Mouse (Mus musculus) kidney, postnatal 0 days (tissue): ENCODE measurements around the gene Slc22a1. TPM values are rescaled to one million over a fixed set of nuclear protein-coding genes. Genes with fewer than 3 reads are reported as not detected.
A peak's percentile ranks its signal among the peaks of the same experiment; 100 is the strongest.

ENCODE experiments used
- ATAC-seq: fragments of 200-750 bp; cut with Nextera tagmentation; replicated peaks from 2 replicates; pipeline ENCODE4 v1.8.0; 2017; ENCODE audit warnings: low read depth, moderate number of reproducible peaks, moderate TSS enrichment, moderate library complexity; ENCODE audit not compliant: low FRiP score
- DNase-seq: peaks from one replicate; pipeline ENCODE4 v3.0.0-alpha.2; 2016; ENCODE audit warnings: low spot score
- H3K27ac ChIP-seq: fragments of 300-500 bp; sonication (generic); 2 replicates; pipeline ENCODE4 v1.5.1; 2014; ENCODE audit warnings: mild to moderate bottlenecking
- H3K27me3 ChIP-seq: fragments of 300-500 bp; sonication (generic); 2 replicates; pipeline ENCODE4 v1.6.1; 2014; ENCODE audit warnings: low read length, mixed read lengths; ENCODE audit not compliant: insufficient read depth
- H3K36me3 ChIP-seq: fragments of 300-500 bp; sonication (generic); 2 replicates; pipeline ENCODE4 v1.6.1; 2014; ENCODE audit warnings: low read length, mixed read lengths; ENCODE audit not compliant: insufficient read depth
- H3K4me1 ChIP-seq: fragments of 300-500 bp; sonication (generic); replicated peaks from 2 replicates; pipeline ENCODE4 v1.6.1; 2014; ENCODE audit warnings: antibody characterized with exemption, low read length, mixed read lengths; ENCODE audit not compliant: insufficient read depth
- H3K4me2 ChIP-seq: fragments of 300-500 bp; sonication (generic); 2 replicates; pipeline ENCODE4 v1.6.1; 2014; ENCODE audit warnings: mild to moderate bottlenecking, low read length, moderate library complexity, mixed read lengths
- H3K4me3 ChIP-seq: fragments of 300-500 bp; sonication (generic); replicated peaks from 2 replicates; pipeline ENCODE4 v1.5.1; 2014; ENCODE audit warnings: low read depth, low read length
- H3K9ac ChIP-seq: fragments of 300-500 bp; sonication (generic); 2 replicates; pipeline ENCODE4 v1.6.1; 2014; ENCODE audit warnings: low read depth, low read length
- H3K9me3 ChIP-seq: fragments of 300-500 bp; sonication (generic); replicated peaks from 2 replicates; pipeline ENCODE4 v1.6.1; 2016; ENCODE audit warnings: low read length, inconsistent platforms, mixed read lengths
- CTCF ChIP-seq: IDR thresholded peaks from 2 replicates; pipeline ENCODE4 v1.5.1; 2016; ENCODE audit warnings: antibody characterized with exemption, low read depth, mild to moderate bottlenecking, moderate library complexity
- WGBS: fragments of 180-500 bp; shearing (Covaris S2); extraction: QIAGEN DNeasy Blood & Tissue Kit; methylation state at CpG from one replicate; pipeline ENCODE4 v1.1.7; 2014; 5-methylcytosine and 5-hydroxymethylcytosine counted together
- polyA plus RNA-seq: library from polyadenylated mRNA; unstranded; fragments of >200 nt; fragmentation: Nextera tagmentation; extraction: Ambion mirVana; gene quantifications from 2 replicates; pipeline ENCODE4 v1.2.1, GENCODE M21; 2015

Slc22a1 gene
- polyA plus RNA-seq, 1 experiment from 2014 or later, result 57.4 TPM

DNA sequence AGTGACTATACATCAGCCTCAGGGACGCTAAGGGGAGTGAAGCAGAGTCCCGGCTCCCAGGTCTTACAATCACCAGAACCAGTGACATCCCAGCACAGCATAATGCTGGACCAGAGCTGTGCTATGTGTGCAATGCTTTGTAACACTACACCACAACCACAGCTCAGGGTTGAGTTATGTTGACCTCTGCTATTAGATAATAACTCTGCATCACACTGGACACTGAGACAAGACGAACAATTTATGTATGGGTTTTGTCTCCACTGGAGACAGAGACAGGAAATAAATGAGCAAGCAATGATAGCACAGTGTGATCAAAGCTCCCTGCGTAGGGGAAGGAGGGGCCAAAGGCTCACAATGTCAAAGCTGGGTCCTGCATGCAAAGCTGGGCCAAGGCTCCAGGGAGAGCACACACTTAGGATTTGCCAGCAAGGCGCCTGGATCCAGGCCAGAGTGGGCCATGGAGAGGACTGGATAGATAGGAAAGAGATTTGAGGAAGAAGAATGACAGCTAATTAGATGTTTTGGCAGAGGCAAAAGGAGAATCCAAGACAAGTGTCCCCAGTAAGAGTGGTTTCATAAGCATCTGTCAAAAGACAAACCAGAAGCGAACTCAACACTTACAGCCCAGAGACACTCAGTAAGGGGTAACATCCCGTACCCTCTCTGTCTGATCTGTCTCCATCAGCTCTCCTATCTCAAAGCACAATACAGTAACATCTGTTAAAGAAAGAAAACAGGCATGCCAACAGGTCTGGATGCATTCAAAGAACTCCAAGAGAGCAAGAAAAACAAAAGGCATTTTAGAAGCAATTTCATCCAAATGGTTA is 43.6 kb downstream of the Slc22a1 start:
- ATAC-seq, result peak; percentile 82; the same call in 1 of the 2 replicates
- no peak overlapping the region for H3K4me3 ChIP-seq
- no peaks in the 10 kb centered on the region for H3K27me3 ChIP-seq
- 0 out of 2 replicates have a peak overlapping the region, but pooled peaks have one; percentile 25 for H3K27ac ChIP-seq
- no peak overlapping the region for H3K4me2 ChIP-seq
- 34% methylated on average over 7 of the region's 7 CpGs for WGBS
- H3K9me3 ChIP-seq, result no peaks in the 10 kb centered on the region
- H3K4me1 ChIP-seq, result 0 out of 2 replicates have a peak, but pooled peaks cover 4% of the 10 kb centered on the region
- H3K36me3 ChIP-seq, result no peaks in the 10 kb centered on the region
- DNase-seq, result peak; percentile 87
- no peak overlapping the region for H3K9ac ChIP-seq
- no peak for TF ChIP-seq CTCF

DNA sequence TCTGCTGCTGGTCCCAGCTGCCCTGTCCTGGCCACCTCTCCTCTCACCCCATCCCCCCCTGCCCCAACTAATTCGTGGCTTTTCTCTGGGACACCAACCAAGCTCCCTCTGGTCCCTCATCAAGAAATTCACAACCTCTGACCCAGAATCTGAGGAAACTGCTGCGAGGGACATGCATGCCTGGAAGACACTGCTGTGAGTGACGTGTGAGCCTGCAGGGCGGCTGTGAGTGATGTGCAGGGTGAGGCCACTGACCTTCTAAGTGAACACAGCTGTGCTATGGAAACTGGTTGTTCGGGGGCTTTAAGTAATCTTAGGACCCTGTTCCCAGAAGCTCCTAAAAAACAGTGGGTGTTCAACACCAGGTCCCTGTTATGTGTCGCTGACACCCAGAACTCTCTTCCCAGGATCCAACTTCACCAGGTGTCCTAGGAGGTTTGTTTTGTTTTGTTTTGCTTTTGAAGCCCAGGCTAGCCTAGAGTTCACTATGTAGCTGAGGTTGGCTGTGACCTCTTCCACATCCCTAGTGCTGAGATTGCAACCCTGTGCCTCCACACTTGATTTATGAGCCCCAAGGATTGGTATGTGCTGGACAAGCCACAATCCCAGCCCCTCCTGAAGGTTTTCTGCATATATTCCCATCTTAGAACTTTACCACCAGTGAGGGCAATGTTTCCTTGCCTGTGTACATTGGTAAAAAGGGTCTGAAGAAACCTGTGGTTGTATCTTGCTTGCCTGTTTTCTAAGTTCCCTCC is 44.5 kb downstream of the Slc22a1 start:
- no peak overlapping the region for H3K4me2 ChIP-seq
- ATAC-seq (no peak), DNase-seq (no peak)
- 28% methylated on average over 6 of the region's 6 CpGs for WGBS
- no peak overlapping the region for H3K9ac ChIP-seq
- H3K27me3 ChIP-seq, result no peaks in the 10 kb centered on the region
- TF ChIP-seq CTCF, result no peak
- H3K4me1 ChIP-seq, result 0 out of 2 replicates have a peak, but pooled peaks cover 4% of the 10 kb centered on the region
- 0 out of 2 replicates have a peak overlapping the region, but pooled peaks have one; percentile 25 for H3K27ac ChIP-seq
- no peaks in the 10 kb centered on the region for H3K9me3 ChIP-seq
- H3K4me3 ChIP-seq, result no peak overlapping the region
- H3K36me3 ChIP-seq, result no peaks in the 10 kb centered on the region

DNA sequence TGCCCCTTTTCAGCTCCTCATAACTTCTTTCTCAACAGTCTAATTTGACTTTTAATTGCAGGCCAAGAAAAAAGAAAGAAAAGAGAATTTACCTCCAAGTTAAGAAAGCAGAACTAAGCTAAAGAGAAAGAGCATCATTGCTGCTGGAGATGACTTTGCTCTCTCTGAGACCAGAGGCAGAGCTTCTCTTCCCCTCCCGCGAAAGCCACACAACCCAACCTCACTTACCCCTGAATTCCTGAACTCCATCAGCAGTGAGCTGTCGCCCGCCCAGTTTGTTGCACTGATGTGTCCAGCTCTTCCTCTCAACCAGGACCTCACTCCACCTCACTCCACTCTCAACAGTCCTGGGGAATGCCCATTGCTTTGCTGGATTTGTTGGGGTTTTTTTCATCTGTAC is 47.6 kb downstream of the Slc22a1 start:
- WGBS, result 84% methylated on average over 4 of the region's 4 CpGs
- Histone ChIP-seq H3K4me1 (no peaks in the 10 kb centered on the region), H3K27ac (no peak overlapping the region), H3K4me2 (no peak overlapping the region), H3K9ac (no peak overlapping the region), H3K36me3 (no peaks in the 10 kb centered on the region), H3K27me3 (no peaks in the 10 kb centered on the region), H3K4me3 (no peak overlapping the region), H3K9me3 (no peaks in the 10 kb centered on the region)
- ATAC-seq (no peak), DNase-seq (no peak)
- TF ChIP-seq CTCF, result no peak

DNA sequence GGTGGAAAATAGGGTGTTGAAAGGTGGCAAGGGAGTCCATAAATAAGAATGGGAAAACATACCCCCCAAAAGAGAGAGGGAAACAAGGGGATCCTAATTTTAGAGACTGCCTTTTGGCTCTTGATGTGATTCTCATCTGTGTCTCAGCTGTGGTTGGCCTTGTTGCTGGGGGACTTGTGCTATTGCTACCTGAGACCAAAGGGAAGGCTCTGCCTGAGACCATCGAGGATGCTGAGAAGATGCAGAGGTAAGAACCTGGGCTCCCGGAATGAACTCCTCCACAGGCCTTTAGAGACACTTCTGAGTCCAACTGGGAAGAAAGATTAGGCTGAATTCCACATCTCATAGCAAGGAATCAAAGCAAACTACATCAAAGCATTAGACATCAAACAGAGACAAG is 56.0 kb downstream of the Slc22a1 start:
- WGBS, result 83% methylated on average over 2 of the region's 2 CpGs
- Histone ChIP-seq H3K9ac (no peak overlapping the region), H3K27me3 (no peaks in the 10 kb centered on the region), H3K4me3 (no peak overlapping the region), H3K4me2 (no peak overlapping the region), H3K9me3 (no peaks in the 10 kb centered on the region), H3K36me3 (no peaks in the 10 kb centered on the region), H3K27ac (no peak overlapping the region), H3K4me1 (no peaks in the 10 kb centered on the region)
- DNase-seq, result no peak
- no peak for ATAC-seq
- TF ChIP-seq CTCF, result no peak

DNA sequence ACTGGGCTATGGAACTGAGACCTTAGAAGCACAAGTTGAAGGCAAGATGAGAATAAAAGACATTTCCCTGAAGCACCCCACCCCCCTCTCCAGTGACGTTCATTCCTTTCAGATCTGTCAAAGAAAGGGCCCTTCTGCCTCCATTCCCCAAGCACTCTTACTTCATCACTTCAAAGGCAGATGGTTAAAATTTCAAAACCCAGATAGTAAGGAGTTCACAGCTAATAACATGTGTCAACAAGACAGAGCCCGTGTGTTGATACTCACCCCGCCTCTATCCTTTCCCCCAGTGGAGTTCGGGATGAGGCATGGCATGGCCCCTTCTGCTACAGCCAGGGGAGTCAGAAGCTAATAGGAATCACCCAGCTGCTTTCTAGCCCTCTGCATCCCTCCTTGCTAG is 60.2 kb downstream of the Slc22a1 start:
- no peaks in the 10 kb centered on the region for H3K4me1 ChIP-seq
- no peaks in the 10 kb centered on the region for H3K9me3 ChIP-seq
- H3K4me2 ChIP-seq, result no peak overlapping the region
- 54% methylated on average over 4 of the region's 4 CpGs for WGBS
- H3K9ac ChIP-seq, result no peak overlapping the region
- H3K4me3 ChIP-seq, result no peak overlapping the region
- H3K27me3 ChIP-seq, result no peaks in the 10 kb centered on the region
- H3K27ac ChIP-seq, result no peak overlapping the region
- ATAC-seq, result no peak
- TF ChIP-seq CTCF, result no peak
- no peak for DNase-seq
- H3K36me3 ChIP-seq, result no peaks in the 10 kb centered on the region

DNA sequence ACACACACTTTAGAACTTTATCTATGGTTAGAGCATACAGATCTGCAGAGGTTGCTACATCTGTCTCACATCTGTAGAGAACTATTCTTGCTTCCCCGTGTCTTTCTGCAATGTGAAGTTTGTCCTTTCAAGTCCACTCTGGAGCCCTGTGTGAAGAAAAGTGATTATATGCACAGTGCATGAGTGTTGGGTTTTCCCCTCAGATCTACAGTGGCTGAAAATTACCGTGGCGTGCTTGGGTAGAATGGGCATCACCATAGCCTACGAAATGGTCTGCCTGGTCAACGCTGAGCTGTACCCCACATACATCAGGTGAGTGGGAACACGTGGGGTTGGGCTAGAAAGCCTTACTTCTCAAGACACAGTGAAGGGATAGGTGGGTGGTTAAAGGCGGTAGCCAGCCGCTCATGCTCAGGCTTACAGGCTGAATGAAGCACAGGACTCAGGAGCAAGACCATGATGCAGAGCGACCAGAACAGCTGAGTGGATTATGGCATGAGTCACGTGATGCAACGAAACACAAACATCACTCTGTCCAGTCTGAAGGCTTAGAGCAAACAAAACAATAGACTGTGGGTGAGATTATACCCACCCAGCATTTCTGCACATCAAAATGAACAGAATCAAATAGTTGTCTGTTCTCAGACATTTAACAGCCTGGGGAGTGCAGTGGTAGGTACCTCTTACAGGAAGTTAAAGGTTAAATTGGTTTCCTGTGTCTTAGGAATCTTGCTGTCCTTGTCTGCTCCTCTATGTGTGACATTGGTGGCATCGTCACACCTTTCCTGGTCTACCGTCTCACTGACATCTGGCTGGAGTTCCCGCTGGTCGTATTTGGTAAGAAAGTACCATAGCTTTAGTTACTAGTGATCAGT is 60.9 kb downstream of the Slc22a1 start:
- Histone ChIP-seq H3K27ac (no peak overlapping the region), H3K9me3 (no peaks in the 10 kb centered on the region), H3K9ac (no peak overlapping the region), H3K4me1 (no peaks in the 10 kb centered on the region), H3K4me2 (no peak overlapping the region), H3K27me3 (no peaks in the 10 kb centered on the region), H3K36me3 (no peaks in the 10 kb centered on the region), H3K4me3 (no peak overlapping the region)
- WGBS, result 85% methylated on average over 15 of the region's 15 CpGs
- no peak for ATAC-seq
- DNase-seq, result no peak
- no peak for TF ChIP-seq CTCF
